7 mouse cellular contexts compared by ENCODE assay signal in the genomic region with DNA sequence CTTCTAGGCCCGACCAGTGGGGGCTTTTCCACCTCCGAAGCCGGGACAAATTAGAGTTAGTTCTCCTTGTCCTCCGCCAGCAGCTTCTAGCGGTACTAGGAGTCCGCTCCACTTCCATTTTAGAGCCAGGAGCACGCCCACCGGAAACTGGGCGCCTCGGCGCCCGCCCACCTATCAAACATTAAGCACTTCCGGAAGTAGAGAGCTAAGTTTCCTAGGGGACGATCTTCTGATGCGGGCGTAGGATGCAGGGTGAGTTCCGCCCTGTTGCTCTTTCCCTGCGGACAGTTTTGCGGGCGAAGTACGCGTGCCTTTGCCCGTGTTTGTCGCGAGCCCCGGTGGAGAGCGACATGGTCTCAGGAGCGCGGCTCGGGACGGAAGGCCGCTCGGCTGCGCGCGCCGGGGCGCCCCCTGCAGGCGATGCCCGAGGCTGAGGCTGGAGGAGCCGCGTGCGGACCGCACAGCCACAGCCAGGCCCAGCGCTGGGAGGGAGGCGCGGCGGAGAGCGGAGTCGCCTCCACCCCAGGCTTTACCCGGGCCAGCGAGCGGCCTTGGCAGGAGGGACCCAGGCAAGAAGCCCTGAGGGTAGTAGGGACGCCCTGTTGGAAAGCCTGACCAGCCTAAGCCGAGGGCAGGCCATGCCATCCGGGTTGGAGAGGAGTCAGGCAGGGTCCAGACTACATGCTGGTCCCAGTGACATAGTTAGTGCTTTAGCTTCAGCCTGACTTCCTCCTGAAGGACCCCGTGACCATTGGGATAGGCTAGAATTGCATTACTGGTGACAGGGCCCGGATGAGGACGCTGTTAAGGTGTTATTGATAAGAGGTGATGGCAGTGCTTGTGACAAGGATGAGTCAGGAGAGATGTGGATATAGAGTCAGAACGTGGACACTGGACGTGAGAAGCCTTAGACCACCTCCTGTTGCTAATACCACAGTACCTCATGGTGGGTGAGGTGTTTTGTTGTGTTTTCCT. TPM values are rescaled to one million over a fixed set of nuclear protein-coding genes. Genes with fewer than 3 reads are reported as not detected.
A peak's percentile ranks its signal among the peaks of the same experiment; 100 is the strongest.
DNase-seq lines count a peak whose midpoint lies in the region; ATAC-seq and TF ChIP-seq lines count a peak whose summit lies in the region.
"Not testable (repeated sequence)": the region's sequence is repeated elsewhere in the genome, so short reads cannot be mapped to it uniquely, and the experiment has no call there.

A gene (minus strand): TSS at position 149 of the 975 bp plus-strand sequence.

- peak within 1 kb of the TSS; percentile 65 for H3K4me3 ChIP-seq in intestine, postnatal 0 days (ENCODE audit: low read depth, low read length)
- H3K4me3 ChIP-seq in midbrain, embryonic 12.5 days = peak within 1 kb of the TSS; percentile 64
- peak within 1 kb of the TSS; percentile 78 for H3K4me3 ChIP-seq in small intestine, adult 2 months (ENCODE audit: low read depth, low read length)

- WGBS in intestine, postnatal 0 days = under 1% methylated on average over 59 of the region's 61 CpGs
- 1% methylated on average over 57 of the region's 61 CpGs for WGBS in midbrain, embryonic 12.5 days
- whole genome bisulfite sequencing in small intestine, adult 2 months = under 1% methylated on average over 59 of the region's 61 CpGs

- not testable (repeated sequence) for H3K9me3 ChIP-seq in intestine, postnatal 0 days (ENCODE audit: control insufficient read depth); midbrain, embryonic 12.5 days

- TF ChIP-seq POLR2A in small intestine, adult 2 months (IDR thresholded peaks at IDR 0.05; ENCODE audit: low read depth, low read length) = peak; percentile 82

- DNase-seq in adrenal gland, adult 8-10 months = peak; percentile 87
- DNase-seq in embryo, embryonic 9.5 days (ENCODE audit: extremely low spot score) = peak; percentile 88
- DNase-seq in gonadal fat pad, adult 2 months (ENCODE audit: low read depth) = not testable (repeated sequence)
- DNase-seq in left cerebral cortex, postnatal 4 days = peak; percentile 88

- peak; percentile 95 for ATAC-seq in intestine, postnatal 0 days
- ATAC-seq in midbrain, embryonic 12.5 days (ENCODE audit: low FRiP score, low read depth) = peak; percentile 97

- H3K27ac ChIP-seq in intestine, postnatal 0 days (ENCODE audit: low read depth, low read length) = peak within 1 kb of the TSS; percentile 89
- peak within 1 kb of the TSS; percentile 89 for H3K27ac ChIP-seq in midbrain, embryonic 12.5 days (replicated peaks)
- H3K27ac ChIP-seq in small intestine, adult 2 months (ENCODE audit: insufficient read depth, low read depth, low read length) = peak within 1 kb of the TSS; percentile 97

- not testable (repeated sequence) for H3K27me3 ChIP-seq in intestine, postnatal 0 days (replicated peaks; ENCODE audit: control insufficient read depth, insufficient read depth, low read length); midbrain, embryonic 12.5 days; small intestine, adult 2 months (ENCODE audit: control insufficient read depth, insufficient read depth, low read length)

- not testable (repeated sequence) for H3K4me1 ChIP-seq in intestine, postnatal 0 days (replicated peaks; ENCODE audit: control insufficient read depth, insufficient read depth, low read length); small intestine, adult 2 months (ENCODE audit: control insufficient read depth, insufficient read depth, insufficient read length, low read length)
- H3K4me1 ChIP-seq in midbrain, embryonic 12.5 days = peaks cover 14% of the 10 kb centered on the region

- not testable (repeated sequence) for H3K36me3 ChIP-seq in intestine, postnatal 0 days (ENCODE audit: control insufficient read depth, insufficient read depth); midbrain, embryonic 12.5 days; small intestine, adult 2 months (ENCODE audit: control insufficient read depth, insufficient read depth, low read length)

- intact Hi-C loops in left cerebral cortex, postnatal 4 days (cut with DNase I) = not testable (repeated sequence)

- peak; percentile 83 for TF ChIP-seq CTCF in intestine, postnatal 0 days (IDR thresholded peaks at IDR 0.05; ENCODE audit: low read depth)
- 0 out of 2 replicates have a peak, but pooled peaks have one; percentile 38 for TF ChIP-seq CTCF in small intestine, adult 2 months (IDR thresholded peaks at IDR 0.05; ENCODE audit: extremely low read depth, insufficient read length, insufficient replicate concordance, low read depth, low read length)

- peak within 1 kb of the TSS; percentile 58 for H3K9ac ChIP-seq in intestine, postnatal 0 days (ENCODE audit: low read depth, low read length)
- peak within 1 kb of the TSS; percentile 74 for H3K9ac ChIP-seq in midbrain, embryonic 12.5 days (replicated peaks)

- H3K4me2 ChIP-seq in intestine, postnatal 0 days (replicated peaks; ENCODE audit: low read depth) = peak within 1 kb of the TSS; percentile 74
- H3K4me2 ChIP-seq in midbrain, embryonic 12.5 days (replicated peaks) = peak within 1 kb of the TSS; percentile 88

RNA-seq across cellular contexts. Expression of the gene that starts here (rescaled TPM):
- total RNA-seq in adrenal gland, adult 8-10 months (2022) = 10 to 100 TPM; 52.4 to 75.3 (median 66.3) TPM
- polyA plus RNA-seq in gonadal fat pad, adult 2 months (2012; rRNA removed) = 17.8 and 29.3 TPM in 2 replicates
- polyA plus RNA-seq in intestine, postnatal 0 days (2015; fragmentation: Nextera tagmentation; extraction: Ambion mirVana) = 18.1 and 19.0 TPM in 2 replicates
- 1 to 10 TPM; 5.6 to 7.3 TPM for total RNA-seq in left cerebral cortex, postnatal 4 days (2021)
- polyA plus RNA-seq in midbrain, embryonic 12.5 days (2016; fragmentation: Nextera tagmentation; extraction: Ambion mirVana) = 8.3 and 9.5 TPM in 2 replicates
- 16.0 and 21.4 TPM in 2 replicates for polyA plus RNA-seq in small intestine, adult 2 months (2012; rRNA removed)

Comparison
In these comparisons a context has a peak if more than half of its experiments do, and no peak if none do; other contexts are left out.
1. RNA of the gene that starts here (total RNA-seq): 52.4 to 75.3 TPM in adrenal gland, adult 8-10 months; 5.6 to 7.3 TPM in left cerebral cortex, postnatal 4 days; every median in the first group is over 4 times any median in the second.
2. Peak in every context shown above with its lines, with median percentiles within 50 percentile points of each other: H3K27ac ChIP-seq and H3K4me3 ChIP-seq.